Mouse (Mus musculus) 3134 (cell line): ENCODE data around the gene Pitx2.

Experiments
- DNase-seq: peaks from one replicate; pipeline ENCODE4 v3.0.0-alpha.2; 2011; ENCODE audit warnings: low spot score; ENCODE audit not compliant: insufficient read length; ENCODE audit errors: extremely low read depth

Pitx2 gene

DNA sequence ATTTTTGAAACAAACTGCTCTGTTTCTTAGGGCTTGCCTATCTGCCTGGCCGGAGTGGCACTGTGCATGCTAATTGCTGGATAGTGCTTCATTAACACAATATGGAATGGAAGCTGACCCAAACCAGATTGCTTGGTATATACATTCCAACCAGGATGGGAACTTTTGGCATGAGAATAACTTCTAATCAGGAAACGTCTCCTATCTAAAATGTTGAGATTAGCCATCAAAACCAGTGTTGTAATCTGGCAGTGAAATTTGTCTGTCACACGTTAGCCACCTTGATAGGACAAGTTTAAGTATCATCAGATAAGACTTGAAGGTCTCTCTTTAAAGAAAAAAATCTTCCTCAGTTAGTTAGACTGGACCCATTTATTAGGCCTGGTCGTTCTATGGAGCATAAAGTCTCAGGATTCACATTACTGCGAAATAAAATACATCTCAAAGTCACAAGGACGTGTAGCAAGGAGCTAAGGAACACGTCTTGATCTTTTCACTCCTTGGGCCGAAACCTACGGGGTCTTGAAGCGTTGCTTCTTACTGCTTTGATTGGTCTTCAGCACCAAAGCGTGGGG is 2.1 kb downstream of the Pitx2 start:
- no peak for DNase-seq

DNA sequence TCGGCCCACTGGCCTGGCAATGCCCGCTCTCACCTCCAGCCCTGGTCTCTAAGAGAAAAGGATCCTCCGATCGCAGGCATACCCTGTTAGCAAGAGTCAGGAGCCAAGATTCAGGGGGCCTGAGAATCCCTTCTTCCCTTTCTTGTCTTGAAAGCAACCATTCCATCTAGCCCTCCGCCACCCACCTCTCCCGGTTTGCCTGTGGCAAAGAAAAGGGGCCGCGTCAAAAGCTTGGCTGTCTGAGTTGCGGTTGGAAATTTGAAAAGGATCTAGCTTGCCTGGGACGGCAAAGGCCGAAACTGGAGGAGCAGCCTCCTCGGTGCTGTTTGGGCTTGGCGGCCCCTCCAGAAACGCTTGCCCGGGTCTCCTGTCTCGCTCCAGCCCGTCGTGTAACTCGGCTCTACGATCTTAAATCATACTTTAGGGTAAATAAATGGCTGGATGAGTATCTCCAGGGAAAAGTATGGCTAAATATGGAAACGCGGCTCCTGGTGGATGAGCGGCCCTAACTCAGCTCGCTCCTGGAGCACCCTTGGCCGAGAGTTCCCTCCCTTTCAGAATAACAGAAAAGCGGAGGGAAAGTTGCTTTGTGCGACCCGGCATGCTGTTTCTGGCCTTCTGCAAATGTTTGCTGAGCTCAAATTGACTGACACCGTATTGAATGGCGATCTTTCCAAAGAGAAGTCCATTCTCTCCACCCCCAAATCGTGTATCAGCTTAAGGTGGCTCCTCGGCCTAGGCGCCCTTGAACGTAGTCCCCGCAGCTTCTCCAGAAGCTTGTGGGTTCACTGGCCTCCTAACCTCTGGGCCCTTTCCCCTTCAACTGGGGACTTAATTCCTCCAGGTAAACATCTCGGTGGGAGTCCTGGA is 3.4 kb downstream of the Pitx2 start:
- no peak for DNase-seq

DNA sequence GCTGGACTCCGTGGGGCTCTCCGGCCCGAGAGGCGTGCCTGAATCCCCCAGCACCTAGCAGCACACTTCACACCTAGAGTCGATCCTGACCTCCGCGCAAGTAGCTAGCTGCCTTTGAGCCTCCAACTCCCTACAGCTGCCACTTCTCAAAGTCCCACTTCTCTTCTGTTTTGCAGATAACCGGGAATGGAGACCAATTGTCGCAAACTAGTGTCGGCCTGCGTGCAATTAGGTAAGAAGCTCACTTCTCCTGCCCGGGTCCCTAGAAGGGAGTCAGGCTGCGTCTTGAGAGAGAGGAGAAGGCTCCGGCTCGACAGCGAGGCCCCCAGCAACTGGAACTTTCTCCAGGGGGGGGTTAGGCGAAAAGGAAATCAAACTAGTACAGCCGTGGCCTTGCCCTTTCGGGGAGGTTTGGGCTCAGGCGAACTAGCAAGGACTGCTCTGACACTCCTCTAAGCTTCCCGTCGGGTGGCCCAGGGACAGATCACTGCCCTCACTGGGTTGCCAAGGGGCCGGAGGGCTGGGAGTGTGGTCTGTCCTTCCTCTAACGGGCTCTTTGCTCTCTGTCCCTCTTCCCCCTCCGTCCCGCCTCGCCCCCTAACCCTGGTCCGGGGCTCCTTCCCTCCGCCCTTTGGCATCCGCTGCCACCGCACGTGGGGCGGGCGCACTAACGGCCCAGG is 4.2 kb downstream of the Pitx2 start:
- no peak for DNase-seq

DNA sequence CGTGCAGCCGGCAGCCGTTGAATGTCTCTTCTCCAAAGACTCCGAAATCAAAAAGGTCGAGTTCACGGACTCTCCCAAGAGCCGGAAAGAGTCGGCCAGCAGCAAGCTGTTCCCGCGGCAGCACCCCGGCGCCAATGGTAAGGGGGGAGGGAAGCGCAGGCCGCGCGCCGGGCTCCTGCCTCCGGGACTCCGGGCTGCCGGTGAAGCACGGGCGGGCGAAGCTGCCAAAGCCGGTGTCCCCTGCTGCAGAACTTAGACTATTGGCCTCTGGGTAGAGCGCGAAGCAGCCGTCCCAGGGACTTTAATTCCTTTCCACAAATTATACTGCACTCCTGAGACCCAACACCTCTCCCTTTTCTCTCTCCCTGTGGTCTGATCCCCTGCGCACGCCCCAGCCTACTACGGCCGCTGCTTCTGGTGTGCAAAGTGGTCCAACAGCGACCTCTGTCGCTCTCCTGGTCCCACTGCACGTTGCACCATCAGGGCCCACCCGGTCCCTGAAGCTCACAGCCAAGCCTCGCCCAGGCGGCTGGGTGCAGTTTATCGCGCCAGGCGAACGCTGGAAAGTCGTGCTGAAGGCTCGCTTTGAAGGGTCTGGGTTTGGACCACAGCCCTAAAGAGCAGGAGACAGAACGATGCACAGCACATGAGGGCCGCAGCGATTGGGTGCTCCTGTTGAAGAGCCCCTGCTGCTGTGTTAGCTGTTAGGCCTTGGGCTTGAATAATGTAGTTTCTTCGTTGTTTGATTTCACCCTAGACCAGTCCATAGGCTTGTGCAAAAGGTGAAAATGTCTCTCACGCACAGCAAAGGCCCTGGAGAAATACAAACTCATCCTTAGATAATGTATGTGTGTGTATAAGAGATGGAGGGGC is 5.0 kb downstream of the Pitx2 start:
- DNase-seq = no peak

GRCm38 (mm10) chr3:129205481-129206175 is 6.0 kb downstream of the Pitx2 start:
- no peak for DNase-seq

DNA sequence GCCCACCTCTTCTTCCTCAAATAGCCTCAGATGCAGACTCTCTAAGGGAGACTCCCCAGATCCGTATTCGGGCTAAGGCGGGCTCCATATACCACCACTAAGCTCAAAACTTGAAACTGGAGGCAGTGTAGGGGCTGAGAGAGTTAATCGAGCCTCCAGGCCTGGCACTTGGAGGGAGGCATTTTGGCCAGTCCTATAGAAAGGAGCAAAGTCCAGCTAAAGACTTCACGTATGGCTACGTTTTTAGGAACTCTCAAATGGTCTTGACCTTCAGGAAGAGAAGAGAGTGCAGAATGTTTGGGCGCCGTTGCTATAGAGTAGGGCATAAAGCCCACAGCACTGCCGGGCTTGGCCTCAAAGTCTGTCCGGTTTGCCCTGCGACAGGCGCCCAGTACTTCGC is 7.1 kb downstream of the Pitx2 start:
- no peak for DNase-seq

DNA sequence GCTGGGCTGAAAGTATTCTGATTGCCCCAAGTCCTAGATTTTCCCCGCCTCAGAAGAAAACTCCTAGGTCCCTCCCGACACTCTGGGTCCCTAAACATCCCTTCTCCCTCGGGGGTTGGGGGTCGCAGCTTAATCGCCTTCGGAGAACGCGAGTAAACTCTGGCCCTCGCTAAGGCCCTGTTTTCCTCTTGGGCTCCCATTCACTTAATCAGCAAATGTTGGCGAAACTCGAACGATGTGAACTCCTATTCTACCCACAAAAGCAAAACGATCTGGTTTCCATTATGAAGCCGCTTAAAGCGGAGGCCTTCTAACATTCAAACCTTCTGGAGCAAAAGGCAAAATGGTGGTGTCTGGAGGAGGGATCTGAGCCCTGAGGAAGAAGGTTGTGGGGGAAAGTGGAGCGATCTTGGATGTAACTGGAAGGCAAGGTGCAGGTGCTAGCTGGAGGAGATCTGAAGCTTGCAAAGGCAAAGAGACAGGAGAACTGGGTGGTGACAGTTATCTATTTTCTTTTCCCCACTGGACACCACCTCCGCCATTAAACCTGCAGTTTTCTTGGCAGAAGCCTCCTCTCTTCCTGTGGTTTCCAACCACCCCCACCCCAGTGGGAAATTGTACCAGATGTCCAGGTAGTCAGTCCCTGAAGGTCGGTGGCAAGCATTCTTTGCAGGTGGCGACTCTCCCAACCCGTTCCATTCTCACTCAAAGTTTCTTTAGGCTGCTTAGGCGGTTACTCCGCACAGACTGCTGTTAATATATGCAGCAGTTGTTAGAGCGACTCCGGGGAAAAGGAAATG is 7.8 kb downstream of the Pitx2 start:
- no peak for DNase-seq

DNA sequence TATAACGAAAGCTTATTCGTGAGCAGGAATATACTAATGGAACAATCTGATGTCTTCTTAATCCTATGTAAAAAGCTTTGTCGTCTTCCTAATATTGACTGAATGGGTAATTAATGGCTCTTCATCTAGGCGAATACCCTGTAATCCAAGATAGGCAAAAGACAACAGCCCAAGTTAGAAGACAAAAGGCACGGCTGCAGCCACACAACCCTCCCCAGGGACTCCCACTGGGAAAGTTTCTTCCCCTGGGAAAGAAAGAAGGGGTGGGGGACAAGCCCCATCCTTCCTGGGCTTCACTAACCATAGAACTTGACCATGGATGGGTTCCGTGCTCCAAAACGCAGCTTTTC is 8.3 kb downstream of the Pitx2 start:
- no peak for DNase-seq

- no peak for DNase-seq
Measured at GRCm38 (mm10) chr3:129208421-129208820, 8.7 kb downstream of the Pitx2 start.

DNA sequence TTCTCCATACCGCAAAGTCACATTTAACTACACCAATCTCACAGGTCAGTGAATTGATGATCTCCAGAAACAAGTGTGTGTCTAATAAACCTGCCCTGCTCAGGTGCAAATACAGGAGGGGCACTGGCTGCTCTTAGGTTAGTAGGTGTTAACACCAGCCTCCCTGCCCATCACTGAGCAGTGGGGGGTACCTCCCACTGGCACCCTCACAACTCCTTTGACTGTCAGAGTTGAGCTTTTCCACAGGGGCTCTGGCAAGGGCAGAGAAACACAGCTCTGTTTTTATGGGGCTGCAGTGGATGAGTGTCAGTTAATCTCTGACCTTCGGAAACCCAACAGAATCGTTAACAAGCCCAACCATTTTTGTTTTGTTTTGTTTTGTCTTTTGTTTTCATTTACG is 9.6 kb downstream of the Pitx2 start:
- no peak for DNase-seq

GRCm38 (mm10) chr3:129209771-129210170 is 10.1 kb downstream of the Pitx2 start:
- DNase-seq = no peak

DNA sequence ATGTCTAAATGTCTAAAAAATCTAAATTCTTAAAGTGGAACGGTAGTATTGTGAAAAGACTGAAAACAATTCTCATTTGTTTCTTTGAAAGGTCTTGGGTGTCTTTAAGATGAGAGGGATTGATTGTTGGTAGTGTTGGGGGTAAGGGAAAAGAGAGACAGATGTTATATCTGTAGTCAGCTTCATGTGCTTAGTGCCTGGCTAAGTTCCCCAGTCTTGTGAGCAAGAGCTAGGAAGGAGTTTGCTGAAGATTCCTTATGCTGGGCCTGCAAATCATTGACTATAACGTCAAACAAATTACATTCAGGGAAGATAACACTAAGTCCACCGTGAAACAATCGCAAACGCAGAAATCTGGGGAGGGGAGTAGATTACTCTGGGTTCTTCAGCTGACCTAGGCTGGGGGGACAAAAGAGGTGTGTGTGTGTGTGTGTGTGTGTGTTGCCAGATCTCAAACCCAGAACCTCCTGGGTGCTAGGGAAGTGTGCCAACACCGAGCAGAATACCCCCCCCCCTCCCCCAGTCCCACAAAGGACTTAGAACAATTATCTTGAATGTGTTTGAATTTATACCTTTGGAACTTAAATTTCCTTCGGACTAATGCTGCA is 12.5 kb downstream of the Pitx2 start:
- no peak for DNase-seq

GRCm38 (mm10) chr3:129212807-129213206 is 13.1 kb downstream of the Pitx2 start:
- DNase-seq = no peak

GRCm38 (mm10) chr3:129213633-129214145 is 14.0 kb downstream of the Pitx2 start:
- no peak for DNase-seq

DNA sequence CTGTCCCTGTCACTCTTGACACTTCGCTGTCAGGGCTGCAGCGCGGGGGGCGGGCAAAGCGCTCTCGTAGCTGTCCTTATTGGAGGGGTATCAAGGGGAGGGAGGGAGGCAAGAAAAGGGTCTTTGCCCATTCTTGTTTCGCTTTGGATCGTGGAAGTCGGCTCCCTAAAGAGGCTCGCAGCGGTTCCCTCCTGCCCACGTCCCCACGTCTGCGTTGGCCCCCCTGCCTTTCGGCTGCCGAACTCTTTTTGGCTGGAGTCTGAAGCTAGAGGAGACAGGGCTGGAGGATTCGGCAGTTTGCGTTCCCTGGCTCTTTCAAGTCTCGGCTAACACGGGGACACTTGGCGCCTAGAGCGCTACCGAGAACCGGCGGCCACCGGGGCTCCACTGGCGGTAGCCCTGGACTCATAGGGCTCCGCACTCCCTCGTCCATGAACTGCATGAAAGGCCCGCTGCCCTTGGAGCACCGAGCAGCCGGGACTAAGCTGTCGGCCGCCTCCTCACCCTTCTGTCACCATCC is 14.5 kb downstream of the Pitx2 start:
- DNase-seq = no peak

- DNase-seq = no peak
Measured at GRCm38 (mm10) chr3:129214666-129215161, 15.0 kb downstream of the Pitx2 start.

GRCm38 (mm10) chr3:129215241-129215750 is 15.6 kb downstream of the Pitx2 start:
- no peak for DNase-seq

GRCm38 (mm10) chr3:129215751-129216331 is 16.2 kb downstream of the Pitx2 start:
- DNase-seq = no peak
